Mouse (Mus musculus) natural killer cell, adult 2 months (primary cell): ENCODE results near the gene Ybx1.

Experiments
- DNase-seq, 2 experiments: peaks; one replicate each; pipeline ENCODE4 v3.0.0; 2022; ENCODE audit warnings: low spot score in 2 of 2

The Ybx1 gene

DNA sequence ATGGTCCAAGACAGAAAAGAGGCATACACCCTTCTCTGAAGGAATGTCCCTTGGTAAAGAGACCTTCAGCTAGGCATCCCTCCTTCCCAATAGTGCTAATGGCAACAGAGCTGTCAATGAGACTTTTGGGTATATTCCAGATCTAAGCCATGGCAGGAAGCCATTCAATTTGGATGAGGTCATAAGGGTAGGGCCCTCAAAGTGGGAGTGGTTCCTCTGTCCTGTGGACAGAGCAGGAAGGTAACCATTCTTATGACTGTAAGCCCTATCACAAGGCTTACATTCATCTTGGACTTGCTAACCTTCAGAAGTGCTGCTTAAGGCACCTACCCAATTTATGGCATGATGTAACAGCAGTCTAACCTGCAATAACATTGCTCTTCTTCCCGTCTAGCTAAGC is 19.8 kb downstream of the Ybx1 start:
- DNase-seq = no peak

DNA sequence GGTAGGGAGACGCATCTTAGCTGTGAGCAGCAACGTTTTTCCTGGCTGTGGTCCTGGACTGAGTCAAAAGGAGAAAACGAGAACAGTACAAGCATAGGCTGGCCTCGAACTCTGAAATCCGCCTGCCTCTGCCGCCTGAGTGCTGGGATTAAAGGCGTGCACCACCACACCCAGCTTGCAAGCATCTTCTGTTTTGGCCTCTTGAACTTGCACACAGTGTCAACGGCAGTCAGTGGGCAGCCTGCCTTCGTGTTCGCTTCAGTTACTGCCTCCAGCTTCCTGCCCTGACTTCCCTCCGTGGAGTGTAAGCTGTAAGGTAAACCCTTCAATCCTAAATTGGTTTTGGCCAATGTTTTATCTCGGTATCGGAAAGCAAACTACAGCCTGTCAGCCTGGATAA is 27.8 kb downstream of the Ybx1 start:
- no peak for DNase-seq

DNA sequence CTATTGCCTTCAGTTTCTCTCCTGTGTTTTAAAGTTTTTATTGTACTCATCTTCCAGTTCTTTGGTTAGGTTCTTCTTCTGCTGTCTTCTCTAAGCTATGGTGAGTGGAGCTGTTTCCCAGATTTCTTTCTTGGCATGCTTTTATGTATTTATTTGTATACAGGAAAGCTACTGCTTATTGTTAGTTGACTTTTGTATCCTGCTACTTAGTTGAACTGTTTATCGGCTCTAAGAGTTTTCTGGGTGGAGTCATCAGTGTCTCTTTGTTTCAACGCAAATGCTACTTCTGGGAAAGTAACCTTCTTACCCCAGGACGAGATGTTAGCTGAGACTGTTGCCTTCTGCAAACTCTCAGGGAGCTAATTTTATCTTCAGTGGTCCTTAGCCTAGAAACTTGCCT is 30.9 kb downstream of the Ybx1 start:
- no peak for DNase-seq

DNA sequence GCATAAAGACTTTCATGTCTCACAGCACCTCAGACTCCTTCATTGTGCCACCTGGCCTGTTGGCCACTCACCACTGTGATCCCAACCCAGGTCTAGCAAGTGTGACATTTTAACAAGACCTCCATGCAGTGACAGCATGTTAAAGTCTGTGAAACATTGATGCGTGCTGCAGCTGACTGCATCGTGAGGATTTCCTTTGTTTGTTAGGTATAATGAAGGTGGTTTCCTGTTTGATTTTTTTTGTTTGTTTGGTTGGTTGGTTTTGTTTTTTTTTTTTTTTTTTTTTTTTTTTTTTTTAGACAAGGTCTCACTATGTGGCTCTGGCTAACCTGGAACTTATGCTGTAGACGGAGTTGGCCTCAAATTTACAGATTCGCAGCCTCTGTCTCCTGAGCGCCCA is 31.9 kb downstream of the Ybx1 start:
- DNase-seq = no peak

DNA sequence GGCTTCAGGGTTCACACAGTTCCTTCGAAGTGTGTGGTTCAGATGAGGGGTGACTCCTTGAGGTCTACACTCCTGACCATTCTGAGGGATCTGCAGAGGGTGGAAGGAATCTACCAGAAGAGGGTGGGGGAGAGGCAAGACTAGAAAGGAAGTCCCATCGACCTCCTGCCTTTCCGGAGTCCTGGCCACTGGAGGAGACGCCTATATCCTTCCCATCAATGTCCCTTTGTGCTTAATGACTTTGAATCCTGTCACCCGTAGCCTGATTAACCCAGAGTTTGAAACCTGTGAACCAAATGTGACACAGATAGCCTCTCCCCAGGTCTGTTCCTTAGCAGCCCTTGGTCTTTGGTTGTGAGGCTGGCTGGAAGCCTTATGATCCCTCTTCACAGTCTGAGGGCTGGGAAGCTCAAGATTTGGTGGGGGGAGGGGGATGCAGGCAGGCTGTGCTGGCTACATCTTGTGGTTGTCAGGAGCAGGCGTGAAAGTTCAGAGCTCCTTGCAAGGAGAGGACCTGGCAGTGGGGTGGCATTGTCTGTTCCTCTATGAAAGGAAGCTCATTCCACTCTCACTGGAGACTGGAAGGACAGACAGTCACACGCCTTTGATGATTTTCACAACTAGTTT is 33.2 kb downstream of the Ybx1 start:
- DNase-seq = no peak

DNA sequence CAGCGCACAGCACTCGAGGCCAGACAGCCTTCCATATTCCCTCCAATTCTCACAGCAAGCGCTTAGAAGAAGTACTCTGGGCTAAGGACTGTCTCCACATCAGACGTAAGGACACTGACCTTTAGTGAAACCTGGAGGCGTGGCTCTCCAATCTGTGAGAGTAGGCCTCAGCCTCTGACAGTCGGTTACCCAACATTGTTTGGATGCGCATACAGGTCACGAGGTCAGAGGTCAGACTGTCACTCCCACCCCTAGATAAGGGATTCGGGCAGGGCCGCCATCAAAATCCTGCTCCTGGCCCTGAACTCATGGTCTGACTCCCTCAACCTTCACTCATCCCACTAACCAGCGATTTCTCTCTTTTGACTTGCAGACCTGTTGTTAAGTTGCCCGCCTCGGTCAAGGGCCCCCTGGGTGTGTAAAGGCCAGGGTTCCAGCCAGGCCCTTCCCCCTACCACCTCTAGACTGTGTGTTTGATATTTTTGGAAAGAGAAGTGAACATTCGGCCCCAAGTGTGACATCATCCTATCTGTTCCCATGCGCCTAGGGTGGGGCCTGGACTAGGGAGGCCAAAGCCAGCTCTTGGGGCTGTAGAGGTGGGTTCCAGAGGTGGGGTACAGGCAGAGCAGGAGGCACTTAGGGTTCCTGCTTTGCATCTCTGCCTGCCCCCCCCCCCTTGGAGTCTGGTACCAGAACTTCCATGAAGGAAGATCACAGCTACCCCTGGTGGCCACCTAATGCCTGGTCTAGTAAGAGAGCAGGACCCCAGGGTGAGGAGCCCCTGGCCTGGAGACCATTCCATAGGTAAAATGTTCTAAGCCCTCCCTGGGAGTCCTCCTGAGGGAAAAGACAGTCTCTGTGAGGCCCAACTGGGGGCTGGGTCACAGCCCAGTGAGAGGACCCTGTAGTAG is 34.8 kb downstream of the Ybx1 start:
- DNase-seq = no peak

DNA sequence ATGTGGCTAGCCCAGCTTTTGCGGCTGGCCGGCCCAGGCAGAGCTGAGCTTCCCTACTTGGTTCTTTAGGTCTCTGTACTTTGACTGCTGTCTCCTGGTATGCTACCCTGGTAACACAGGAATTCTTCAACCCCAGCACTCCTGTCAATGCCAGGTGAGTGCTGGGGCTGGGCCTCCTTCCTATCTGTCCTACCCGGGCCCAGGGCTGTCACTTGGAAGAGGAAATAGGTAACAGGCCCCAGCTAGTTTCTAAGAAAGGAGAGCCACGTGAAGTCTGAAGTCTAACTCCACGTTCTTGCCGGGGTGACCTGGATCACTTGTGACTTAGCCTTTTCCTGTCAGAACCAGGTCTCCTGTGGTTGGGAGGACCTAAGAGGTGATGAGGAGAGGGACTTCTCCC is 37.3 kb downstream of the Ybx1 start:
- no peak for DNase-seq

DNA sequence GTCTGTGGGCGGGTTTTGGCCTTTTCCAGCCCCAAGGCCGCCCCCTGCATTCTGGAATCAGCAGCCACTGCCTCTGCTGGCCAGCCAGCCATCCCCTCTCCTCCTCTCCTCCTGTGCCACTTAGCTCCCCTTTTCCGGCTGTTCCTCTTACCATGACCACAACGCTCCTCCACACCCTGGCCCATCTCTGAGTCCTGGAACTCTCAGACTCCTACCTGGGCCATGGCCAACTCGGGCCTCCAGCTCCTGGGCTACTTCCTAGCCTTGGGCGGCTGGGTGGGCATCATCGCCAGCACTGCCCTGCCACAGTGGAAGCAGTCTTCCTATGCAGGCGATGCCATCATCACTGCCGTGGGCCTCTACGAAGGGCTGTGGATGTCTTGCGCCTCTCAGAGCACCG is 39.1 kb downstream of the Ybx1 start, which contains the start of gene Cldn19:
Gene Cldn19, plus strand, starts transcription at position 64 of the 400 bp plus-strand sequence.
- no peak for DNase-seq

DNA sequence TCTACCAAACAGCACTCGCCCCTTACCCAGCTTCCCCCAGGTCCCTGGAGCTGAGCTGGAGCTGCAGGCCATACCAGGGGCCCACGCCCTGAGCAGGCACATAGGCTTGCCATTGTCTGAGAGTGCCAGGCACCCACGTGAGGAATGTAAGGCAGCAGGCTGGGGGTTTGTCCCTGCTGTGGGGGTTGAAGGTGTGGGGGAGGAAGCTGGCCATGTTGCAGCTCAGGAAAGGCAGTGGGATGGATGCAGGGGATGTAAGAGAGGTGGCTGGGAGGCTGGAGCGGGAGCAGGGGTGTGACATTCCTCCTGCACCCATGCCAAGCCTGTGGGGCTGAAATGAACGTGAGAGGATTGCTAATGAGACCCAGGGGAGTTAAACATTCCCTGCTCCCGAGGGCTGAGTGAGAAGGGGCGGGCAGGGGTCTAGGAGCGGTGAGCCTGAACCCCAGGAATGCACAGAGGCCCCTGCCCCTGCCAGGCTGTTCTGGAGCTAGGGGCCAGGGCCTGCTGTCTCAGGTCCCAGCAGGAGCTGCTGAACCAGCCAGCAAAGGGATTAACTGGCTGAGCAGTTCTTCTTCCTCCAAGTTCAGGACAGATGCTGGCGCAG is 40.3 kb downstream of the Ybx1 start:
- no peak for DNase-seq

DNA sequence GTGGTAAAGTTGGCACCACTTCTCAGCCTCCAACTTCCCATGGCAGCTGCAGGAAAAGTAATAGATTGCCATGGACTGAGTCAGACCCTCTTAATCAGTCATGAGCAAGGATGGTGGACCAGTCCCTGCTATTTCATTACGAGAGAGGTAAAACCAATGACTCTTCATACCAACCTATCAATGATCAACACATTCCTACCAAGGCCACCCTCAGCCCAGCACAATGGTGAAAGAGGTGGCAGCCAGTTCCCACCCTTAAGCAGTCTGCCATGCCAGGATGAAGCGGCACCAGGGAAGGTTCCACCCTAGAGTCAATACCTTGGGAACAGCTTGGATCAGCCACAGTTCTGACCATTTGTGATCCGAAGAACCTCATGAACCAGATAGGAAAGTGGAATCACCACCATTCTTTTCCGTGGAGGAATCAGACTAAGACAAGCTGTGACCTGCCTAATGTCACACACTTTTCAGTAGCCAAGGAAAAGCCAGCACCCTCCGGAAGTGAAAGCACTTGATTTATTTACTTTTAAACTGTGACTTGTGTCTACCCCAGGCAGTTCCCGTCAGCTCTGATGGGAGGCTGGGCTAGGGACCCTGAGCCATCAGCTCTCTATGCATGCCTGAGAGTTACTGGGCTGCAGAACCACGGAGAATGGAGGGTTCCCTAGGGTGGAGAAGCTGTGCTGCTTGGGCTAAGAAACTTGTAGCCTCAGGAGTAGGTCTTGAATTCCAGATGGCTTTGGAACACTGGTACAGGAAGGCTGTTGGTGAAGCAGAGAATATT is 42.2 kb downstream of the Ybx1 start:
- no peak for DNase-seq

DNA sequence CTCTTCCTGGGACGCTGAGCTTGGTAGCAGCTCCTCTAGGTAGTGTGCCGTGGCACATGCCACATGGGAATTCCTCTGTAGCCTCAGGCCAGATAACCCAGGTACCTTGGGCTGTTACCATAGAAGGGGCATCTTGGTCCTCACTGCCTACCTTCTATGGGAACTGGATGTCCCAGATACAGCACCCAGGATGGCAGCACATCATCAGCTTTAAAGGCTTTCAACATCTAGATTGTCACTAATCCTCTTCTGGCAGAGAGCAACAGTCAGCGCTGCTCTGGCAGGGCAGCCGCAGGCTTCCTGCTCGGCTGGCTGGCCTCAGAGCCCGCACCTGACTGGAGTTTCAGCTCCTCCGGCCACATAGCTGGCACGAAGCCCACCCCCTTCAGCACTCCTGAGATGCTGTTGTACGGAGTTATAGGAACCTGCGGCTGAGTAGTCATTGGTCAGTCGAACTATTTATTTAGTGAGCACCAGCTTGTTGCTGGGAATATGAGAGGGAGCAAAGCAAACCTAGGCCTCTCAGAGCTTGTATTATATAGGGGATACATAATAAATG is 45.9 kb downstream of the Ybx1 start:
- DNase-seq = no peak

DNA sequence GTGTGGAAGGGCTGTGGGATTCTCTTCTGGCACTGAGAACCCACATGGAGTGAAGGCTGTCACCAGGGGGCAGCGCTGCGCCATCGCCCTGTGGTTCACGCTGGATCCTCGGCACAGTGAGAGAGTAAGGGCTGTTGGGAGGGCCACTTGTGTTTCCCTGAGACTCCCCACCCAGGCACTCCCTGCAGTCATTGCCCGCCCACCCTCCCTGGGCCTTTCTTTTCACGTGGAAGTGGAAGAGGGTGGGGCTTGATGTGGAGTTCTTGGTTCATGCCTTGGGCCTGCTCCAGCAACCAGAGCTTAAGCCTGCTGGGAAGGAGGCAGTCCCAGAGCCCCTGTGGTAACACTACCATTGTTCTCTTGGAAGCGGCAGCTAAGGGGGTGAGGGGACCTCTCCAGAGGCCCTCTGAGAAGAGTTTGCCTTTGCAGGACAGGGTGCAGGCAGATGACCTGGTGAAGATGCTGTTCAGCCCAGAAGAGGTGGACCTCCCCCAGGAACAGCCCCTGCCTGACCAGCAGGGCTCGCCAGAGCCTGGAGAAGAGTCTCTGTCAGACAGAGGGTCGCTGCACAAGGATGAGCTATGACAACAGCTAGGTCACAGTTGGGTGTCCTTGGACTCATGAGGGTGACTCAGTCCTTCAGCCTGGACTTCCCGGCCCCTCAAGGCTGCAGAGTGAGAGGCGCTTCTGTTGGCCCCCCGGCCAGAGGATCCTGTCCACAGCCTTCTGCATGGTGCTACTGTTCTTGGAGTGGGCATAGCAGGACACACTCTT is 46.8 kb downstream of the Ybx1 start:
- DNase-seq = peak; percentile 17 to 55

DNA sequence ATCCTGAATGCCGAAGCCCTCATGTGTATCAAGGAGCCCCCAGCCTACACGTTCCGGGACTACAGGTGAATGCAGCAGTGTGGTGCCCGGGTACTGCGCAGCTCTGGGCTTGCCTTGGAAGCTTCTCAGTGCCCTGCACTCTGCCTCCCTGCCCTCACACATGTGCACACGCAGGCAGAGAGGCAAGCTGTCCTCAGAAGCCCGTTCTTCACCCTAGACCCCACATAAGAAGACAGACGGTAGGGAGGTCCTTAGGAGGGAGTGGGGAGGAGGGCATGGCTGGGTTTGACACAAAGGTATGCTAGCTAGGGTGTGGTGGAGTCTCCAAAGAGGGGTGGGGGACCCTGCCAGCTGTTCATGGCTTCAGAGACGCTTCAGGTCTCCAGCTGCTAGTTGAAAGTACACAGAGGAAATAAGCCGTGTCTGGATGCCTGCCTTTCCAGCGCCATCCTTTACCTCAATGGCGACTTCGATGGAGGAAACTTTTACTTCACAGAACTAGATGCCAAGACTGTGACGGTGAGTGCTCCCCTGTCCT is 47.6 kb downstream of the Ybx1 start:
- no peak for DNase-seq

DNA sequence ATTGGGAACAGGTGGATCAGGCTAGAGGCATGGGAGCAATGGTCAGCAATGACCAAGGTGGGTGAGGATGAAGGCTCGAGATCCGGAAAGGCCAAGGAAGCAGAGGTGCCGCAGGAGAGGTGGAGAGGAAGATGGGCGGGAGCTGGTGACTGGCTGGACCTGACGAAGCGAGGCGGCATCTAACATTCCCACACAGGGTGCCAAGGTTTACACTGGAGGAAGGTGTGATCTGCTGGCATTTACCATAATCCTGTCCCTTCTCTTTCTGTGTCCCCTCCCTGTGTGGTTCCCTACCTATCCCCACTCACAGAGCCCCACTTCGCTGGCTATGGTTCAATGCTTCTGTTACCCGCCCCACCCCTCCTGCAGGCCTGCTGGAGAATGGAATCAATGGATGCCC is 48.4 kb downstream of the Ybx1 start:
- no peak for DNase-seq

DNA sequence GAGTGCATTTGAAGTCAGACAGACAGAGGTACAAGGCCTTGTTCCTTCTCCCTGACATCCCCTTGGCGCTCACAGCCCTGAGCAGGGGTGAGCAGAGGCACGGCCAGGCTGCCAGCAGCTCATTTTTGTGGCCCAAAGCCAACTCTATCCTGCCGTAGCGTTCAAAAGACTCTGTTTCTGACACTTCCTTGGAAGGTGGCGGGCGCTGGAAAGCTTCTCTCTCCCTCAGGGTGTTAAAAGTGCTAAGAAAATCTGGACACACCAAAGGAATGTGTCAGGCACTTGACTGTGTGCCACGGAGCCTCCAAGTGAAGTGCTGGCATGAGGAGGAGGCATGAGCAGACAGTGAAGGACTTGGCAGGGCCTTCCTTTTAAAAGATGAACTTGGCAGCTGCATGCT is 48.8 kb downstream of the Ybx1 start:
- no peak for DNase-seq

DNA sequence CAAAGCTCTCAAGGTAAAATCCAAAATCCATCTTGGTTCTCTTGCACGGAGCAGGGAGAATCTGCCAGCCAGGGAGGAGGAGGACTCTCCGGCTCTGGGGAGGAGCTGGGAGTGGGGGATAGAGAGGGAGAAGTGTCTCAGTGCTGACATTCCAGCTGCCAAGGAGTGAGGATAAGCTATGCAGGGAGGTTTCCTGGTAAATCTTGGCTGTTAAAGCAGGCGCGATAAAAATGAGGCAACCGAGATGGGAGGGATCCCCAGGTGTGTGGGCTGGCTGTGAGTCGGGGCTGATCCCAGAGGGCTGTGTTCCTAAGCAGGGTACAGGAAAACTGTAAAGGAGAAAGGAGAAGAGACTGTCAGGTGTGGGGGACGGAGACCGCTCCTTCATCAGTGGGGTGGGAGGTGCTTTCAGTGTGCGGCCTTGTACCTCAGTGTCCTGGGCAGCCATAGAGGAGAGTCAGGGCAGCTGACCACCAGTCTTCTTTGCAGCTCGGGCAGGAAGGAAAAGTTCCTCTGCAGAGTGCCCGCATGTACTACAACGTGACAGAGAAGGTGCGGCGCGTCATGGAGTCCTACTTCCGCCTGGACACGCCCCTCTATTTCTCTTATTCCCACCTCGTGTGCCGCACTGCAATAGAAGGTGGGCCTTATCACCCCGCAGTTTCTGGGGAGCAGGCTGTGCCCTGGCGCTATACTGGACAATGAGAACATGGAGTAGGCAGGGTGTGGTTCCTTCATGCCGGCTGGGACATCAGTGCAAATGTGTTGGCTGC is 49.8 kb downstream of the Ybx1 start:
- DNase-seq = no peak

DNA sequence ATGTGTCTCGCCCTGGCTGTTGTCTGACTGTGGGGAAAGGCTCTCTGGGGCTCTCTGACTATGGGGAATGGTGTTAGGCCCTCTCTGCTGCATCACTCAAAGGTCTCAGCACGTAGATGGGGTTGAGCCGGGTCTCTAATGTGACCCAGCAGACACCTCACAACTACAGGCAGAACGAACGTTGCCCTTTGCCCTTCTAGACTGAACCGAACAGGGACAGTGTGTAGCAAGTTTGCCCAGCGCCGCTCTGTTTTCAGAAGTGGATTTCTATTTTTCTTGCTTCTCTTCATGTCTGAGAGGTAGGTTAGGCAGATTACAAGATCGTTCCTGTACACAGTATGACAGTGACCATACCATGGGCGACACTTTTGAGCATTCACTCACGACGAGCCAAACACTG is 51.8 kb downstream of the Ybx1 start:
- no peak for DNase-seq

DNA sequence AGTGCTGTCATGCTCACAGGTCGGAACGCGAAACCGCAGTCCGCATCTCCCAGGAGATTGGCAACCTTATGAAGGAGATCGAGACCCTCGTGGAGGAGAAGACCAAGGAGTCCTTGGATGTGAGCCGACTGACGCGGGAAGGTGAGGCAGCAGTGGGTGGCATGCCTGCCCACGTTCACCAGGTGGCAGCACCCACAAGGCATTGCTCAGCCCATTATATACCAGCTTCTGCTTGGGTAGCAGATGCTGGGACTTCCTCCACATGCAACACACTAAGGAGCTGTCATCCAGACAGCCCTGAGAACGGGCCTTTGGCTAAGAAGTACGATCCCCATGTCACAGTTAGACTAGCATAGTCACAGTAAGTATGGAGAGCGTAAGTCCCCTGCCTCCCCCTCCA is 52.7 kb downstream of the Ybx1 start:
- DNase-seq = peak in 1 of 2 experiments; percentile 15

DNA sequence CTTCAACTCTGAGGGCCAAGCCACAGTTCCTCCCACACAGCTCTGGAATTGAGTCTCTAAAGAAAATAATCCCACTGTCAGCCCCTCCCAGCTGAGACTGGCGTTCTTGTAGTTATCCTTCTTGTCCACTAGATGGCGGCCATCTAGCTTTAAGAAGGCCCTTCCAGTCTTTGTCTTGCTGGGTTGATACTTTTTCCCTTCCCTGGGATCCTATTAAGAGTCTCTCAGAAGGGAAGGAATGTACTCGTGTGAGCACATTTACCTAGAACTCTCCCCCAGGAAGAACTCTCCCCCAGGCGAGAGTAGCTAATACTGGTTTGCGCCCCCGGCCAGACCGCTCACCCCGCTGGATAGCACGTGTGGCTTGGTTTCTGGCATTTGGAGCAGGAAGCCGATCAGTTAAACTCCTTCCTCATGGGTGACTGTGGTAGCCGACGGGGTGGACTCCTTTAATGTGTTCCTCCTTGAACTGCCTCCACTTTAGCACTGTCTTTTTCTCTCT is 55.2 kb downstream of the Ybx1 start:
- peak; percentile 46 to 52 for DNase-seq

DNA sequence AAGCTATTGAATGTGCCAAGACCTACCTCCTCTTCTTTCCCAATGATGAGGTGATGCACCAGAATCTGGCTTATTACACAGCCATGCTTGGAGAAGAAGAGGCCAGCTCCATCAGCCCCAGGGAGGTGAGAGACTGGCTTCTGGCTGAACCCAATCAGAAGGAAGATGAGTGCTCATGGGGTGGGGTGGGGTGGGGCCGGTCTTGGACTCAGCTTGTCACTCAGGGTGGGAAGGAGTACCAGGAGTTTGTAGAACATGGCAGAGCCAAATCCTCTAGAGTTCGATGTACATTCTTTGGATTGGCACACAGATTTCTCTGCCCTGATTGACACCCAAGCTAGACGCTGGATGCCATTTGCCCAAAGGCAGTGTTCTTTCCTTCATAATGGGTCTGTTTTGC is 55.7 kb downstream of the Ybx1 start:
- no peak for DNase-seq
